Mouse (Mus musculus) cerebellum, adult (tissue): Measurements from ENCODE around the gene Tm9sf1.

Source experiments
- ATAC-seq: cut with Nextera tagmentation; 2 replicates; pipeline ENCODE4 v1.9.2; 2017; ENCODE audit warnings: mild to moderate bottlenecking, moderate library complexity, mixed read lengths; ENCODE audit not compliant: insufficient number of reproducible peaks, low FRiP score, low TSS enrichment

Tm9sf1 gene

GRCm38 (mm10) chr14:55591331-55591891 is 52.2 kb downstream of the Tm9sf1 start, which contains the start of gene Rnf31:
TSS of gene Rnf31 (plus strand) at chr14:55591708.
- ATAC-seq, result peak; percentile 91

GRCm38 (mm10) chr14:55590748-55591330 is 52.8 kb downstream of the Tm9sf1 start, which contains the start of gene Psme2:
TSS of gene Psme2 (minus strand) at chr14:55591113.
- ATAC-seq, result peak; percentile 82

GRCm38 (mm10) chr14:55589771-55590448 is 53.7 kb downstream of the Tm9sf1 start:
- ATAC-seq, result no peak

- ATAC-seq, result no peak
Measured at GRCm38 (mm10) chr14:55589271-55589670, 54.3 kb downstream of the Tm9sf1 start.

GRCm38 (mm10) chr14:55586149-55586548 is 57.5 kb downstream of the Tm9sf1 start:
- no peak for ATAC-seq
